Mouse (Mus musculus): ENCODE data around the gene 1700019A02Rik. TPM values are rescaled to one million over a fixed set of nuclear protein-coding genes. Genes with fewer than 3 reads are reported as not detected.

Gene 1700019A02Rik
- polyA plus RNA-seq (2012; rRNA removed) = 0.27 TPM in 1 of 2 replicates, not detected in the other

DNA sequence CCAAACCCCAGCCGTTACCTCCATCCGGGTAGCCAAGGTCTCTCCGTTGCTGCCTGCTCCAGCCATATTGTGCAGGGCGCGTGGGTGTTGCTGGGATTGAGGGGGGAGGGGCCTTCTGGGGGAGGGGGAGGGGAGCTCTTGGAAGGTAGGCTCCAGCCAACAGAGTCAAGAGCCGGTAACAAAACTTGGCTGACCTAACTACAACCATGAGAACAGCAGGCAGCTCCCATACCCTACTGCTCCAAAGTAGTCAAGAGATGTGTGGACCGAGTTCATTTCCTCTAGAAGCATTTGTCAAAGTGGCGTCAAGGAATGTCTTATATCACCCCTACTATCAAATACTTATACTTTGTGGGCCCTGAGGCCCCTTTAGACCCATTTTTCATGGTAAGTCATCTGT lies at the start of gene 1700019A02Rik:
1700019A02Rik (minus strand) TSS at position 101 of the 400 bp plus-strand sequence.

Other genes starting within 250 kb of the 1700019A02Rik start
- gene 1700019D03Rik, start 167.5 kb downstream of the 1700019A02Rik start, polyA plus RNA-seq (2012; rRNA removed) = 1.2 and 1.3 TPM in 2 replicates
- gene Mstn, start 126.0 kb downstream of the 1700019A02Rik start, polyA plus RNA-seq (2012; rRNA removed) = 0.17 and 1.1 TPM in 2 replicates
- gene Pms1, start 109.4 kb upstream of the 1700019A02Rik start, polyA plus RNA-seq (2012; rRNA removed) = 5.7 and 7.0 TPM in 2 replicates
- gene Ormdl1, start 109.5 kb upstream of the 1700019A02Rik start, polyA plus RNA-seq (2012; rRNA removed) = 32.9 and 38.2 TPM in 2 replicates
- gene Gm28778, start 109.5 kb upstream of the 1700019A02Rik start, polyA plus RNA-seq (2012; rRNA removed) = 2.6 and 4.2 TPM in 2 replicates
- gene Osgepl1, start 126.0 kb upstream of the 1700019A02Rik start, polyA plus RNA-seq (2012; rRNA removed) = 17.2 and 19.8 TPM in 2 replicates
- not detected in 2 replicates for gene Asdurf, start 165.0 kb upstream of the 1700019A02Rik start, polyA plus RNA-seq (2012; rRNA removed)
- 0.66 and 0.90 TPM in 2 replicates for gene Gm28551, start 165.0 kb upstream of the 1700019A02Rik start, polyA plus RNA-seq (2012; rRNA removed)
- 31.0 and 31.5 TPM in 2 replicates for gene Asnsd1, start 165.1 kb upstream of the 1700019A02Rik start, polyA plus RNA-seq (2012; rRNA removed)

All from central nervous system, embryonic 14 days (tissue).